Mouse (Mus musculus) ES-E14 (cell line): ENCODE measurements around the gene Plin1. TPM values are rescaled to one million over a fixed set of nuclear protein-coding genes. Genes with fewer than 3 reads are reported as not detected.
A peak's percentile ranks its signal among the peaks of the same experiment; 100 is the strongest.

ENCODE experiments used
- DNase-seq: peaks from one replicate; pipeline ENCODE4 v3.0.0-alpha.2; 2013; ENCODE audit warnings: low read depth, low spot score
- H3K27ac ChIP-seq: 2 replicates; pipeline ENCODE4 v1.5.1; 2012; ENCODE audit warnings: low read depth, mild to moderate bottlenecking, low read length, moderate library complexity, mixed read lengths; ENCODE audit not compliant: poor library complexity, insufficient read depth, severe bottlenecking
- H3K36me3 ChIP-seq: 2 replicates; pipeline ENCODE4 v1.6.1; 2012; ENCODE audit warnings: mild to moderate bottlenecking, low read length, moderate library complexity, mixed read lengths; ENCODE audit not compliant: control insufficient read depth, poor library complexity, insufficient read depth, severe bottlenecking
- H3K4me1 ChIP-seq, 2 experiments: fragments of 150-350 bp in 1 of 2; sonication (generic) in 1 of 2; 2 replicates each; pipeline ENCODE4 v1.6.1; 2012; ENCODE audit warnings: low read length in 2 of 2, mild to moderate bottlenecking in 1 of 2, mixed read lengths in 1 of 2; ENCODE audit not compliant: control insufficient read depth in 2 of 2, insufficient read depth in 2 of 2, poor library complexity in 1 of 2
- H3K4me3 ChIP-seq, 2 experiments: fragments of 150-350 bp in 1 of 2; sonication (generic) in 1 of 2; 2 replicates each; pipeline ENCODE4 v1.5.1; 2012; ENCODE audit warnings: low read length in 2 of 2, low read depth in 1 of 2, mild to moderate bottlenecking in 1 of 2, mixed read lengths in 1 of 2; ENCODE audit not compliant: insufficient read depth in 1 of 2, poor library complexity in 1 of 2, severe bottlenecking in 1 of 2
- H3K9ac ChIP-seq: 2 replicates; pipeline ENCODE4 v1.6.1; 2012; ENCODE audit warnings: low read depth, mild to moderate bottlenecking, low read length, mixed read lengths; ENCODE audit not compliant: poor library complexity, insufficient read depth, severe bottlenecking
- H3K9me3 ChIP-seq: fragments of 150-350 bp; sonication (generic); 2 replicates; pipeline ENCODE4 v1.6.1; 2012; ENCODE audit warnings: low read depth, mild to moderate bottlenecking, low read length; ENCODE audit not compliant: control insufficient read depth, insufficient read depth
- CHD2 ChIP-seq: IDR thresholded peaks from 2 replicates; pipeline ENCODE4 v1.6.1; 2014; ENCODE audit warnings: mild to moderate bottlenecking, low read depth, low read length, inconsistent platforms
- HCFC1 ChIP-seq: IDR thresholded peaks from 2 replicates; pipeline ENCODE4 v1.6.1; 2012; ENCODE audit warnings: low read length, inconsistent platforms, borderline replicate concordance; ENCODE audit not compliant: insufficient read depth
- MAFK ChIP-seq: IDR thresholded peaks from 2 replicates; pipeline ENCODE4 v1.6.1; 2014; ENCODE audit warnings: mild to moderate bottlenecking, low read depth, low read length, inconsistent platforms; ENCODE audit not compliant: insufficient read depth
- ZC3H11A ChIP-seq: IDR thresholded peaks from 2 replicates; pipeline ENCODE4 v1.6.1; 2012; ENCODE audit warnings: low read depth, mild to moderate bottlenecking, inconsistent platforms, low read length, borderline replicate concordance
- ZNF384 ChIP-seq: IDR thresholded peaks from 2 replicates; pipeline ENCODE4 v1.6.1; 2012; ENCODE audit warnings: low read depth, low read length, inconsistent platforms
- in situ Hi-C, 2 experiments: fragments of 600-800 bp; cut with MboI; formaldehyde crosslinking; loops; one replicate each; pipeline ENCODE4 v1.15.1; 2025; ENCODE audit warnings: low sequenced_read_pairs in 2 of 2, inconsistent platforms in 1 of 2; ENCODE audit not compliant: unreplicated experiment in 2 of 2
- total RNA-seq: library from RNA; depleted of rRNA; stranded (reverse); fragments of 300-350 nt; gene quantifications from 2 replicates; pipeline ENCODE4 v1.2.3, GENCODE M21; 2012

Gene Plin1
- total RNA-seq, 1 experiment: 0.18 TPM

GRCm38 (mm10) chr7:79727091-79727490 lies 5.6 kb downstream of the Plin1 start:
- DNase-seq: no peak
- Histone ChIP-seq H3K4me1 (no peaks in the 10 kb centered on the region; a peak in 1 of 4 replicates), H3K36me3 (no peaks in the 10 kb centered on the region), H3K9me3 (no peaks in the 10 kb centered on the region), H3K4me3 (no peak overlapping the region), H3K27ac (no peak overlapping the region), H3K9ac (no peak overlapping the region)
- in situ Hi-C loops: no loop called here
- TF ChIP-seq ZNF384 (no peak), HCFC1 (no peak), MAFK (no peak), CHD2 (no peak), ZC3H11A (no peak)

GRCm38 (mm10) chr7:79721386-79721977 lies 11.2 kb downstream of the Plin1 start:
- Histone ChIP-seq H3K36me3 (no peaks in the 10 kb centered on the region), H3K9me3 (no peaks in the 10 kb centered on the region), H3K9ac (peak overlapping the region; percentile 66), H3K4me1 (0 out of 4 replicates have a peak, but pooled peaks cover 2% of the 10 kb centered on the region in 2 experiments), H3K27ac (no peak overlapping the region), H3K4me3 (peak overlapping the region; percentile 77 to 84)
- in situ Hi-C loops: no loop called here
- DNase-seq: no peak
- TF ChIP-seq MAFK: no peak
- TF ChIP-seq ZC3H11A: no peak
- TF ChIP-seq CHD2: no peak
- TF ChIP-seq HCFC1: no peak
- TF ChIP-seq ZNF384: no peak

- H3K4me3 ChIP-seq: peak within 1 kb of the TSS; percentile 85 to 95
- TF ChIP-seq ZC3H11A (no peak), HCFC1 (peak; percentile 79), MAFK (no peak)
- H3K27ac ChIP-seq: no peak within 1 kb of the TSS
- no peaks in the 10 kb centered on the region for H3K36me3 ChIP-seq
- peaks cover 1 to 3% of the 10 kb centered on the region in 2 experiments; a peak in 1 of 4 replicates for H3K4me1 ChIP-seq
- peak within 1 kb of the TSS; percentile 94 for H3K9ac ChIP-seq
- H3K9me3 ChIP-seq: no peaks in the 10 kb centered on the region
- in situ Hi-C loops: no loop called here
- peak; percentile 73 for DNase-seq
Measured at GRCm38 (mm10) chr7:79715187-79715981, 17.3 kb downstream of the Plin1 start, which contains the start of gene Kif7. Gene Kif7 (minus strand): TSS chr7:79715720.

- Histone ChIP-seq H3K4me1 (peaks cover 1 to 3% of the 10 kb centered on the region in 2 experiments; a peak in 1 of 4 replicates), H3K9ac (peak overlapping the region; percentile 8; the same call in 1 of the 2 replicates), H3K4me3 (peak overlapping the region; percentile 60 to 62), H3K9me3 (no peaks in the 10 kb centered on the region), H3K27ac (no peak overlapping the region), H3K36me3 (peaks cover 8% of the 10 kb centered on the region; the same call in 1 of the 2 replicates)
- no peak for DNase-seq
- in situ Hi-C loops: no loop called here
- TF ChIP-seq HCFC1: no peak
- TF ChIP-seq ZNF384: no peak
- no peak for TF ChIP-seq ZC3H11A
- TF ChIP-seq MAFK: no peak
- TF ChIP-seq CHD2: no peak
Measured at GRCm38 (mm10) chr7:79710831-79711230, 21.9 kb downstream of the Plin1 start.
